Mouse (Mus musculus) spleen, adult 18-20 months (tissue): ENCODE measurements around the gene Grip1.

Experiments
- DNase-seq, 2 experiments: peaks; one replicate each; pipeline ENCODE4 v3.0.0; 2022; ENCODE audit warnings: mixed read lengths in 2 of 2

The Grip1 gene

DNA sequence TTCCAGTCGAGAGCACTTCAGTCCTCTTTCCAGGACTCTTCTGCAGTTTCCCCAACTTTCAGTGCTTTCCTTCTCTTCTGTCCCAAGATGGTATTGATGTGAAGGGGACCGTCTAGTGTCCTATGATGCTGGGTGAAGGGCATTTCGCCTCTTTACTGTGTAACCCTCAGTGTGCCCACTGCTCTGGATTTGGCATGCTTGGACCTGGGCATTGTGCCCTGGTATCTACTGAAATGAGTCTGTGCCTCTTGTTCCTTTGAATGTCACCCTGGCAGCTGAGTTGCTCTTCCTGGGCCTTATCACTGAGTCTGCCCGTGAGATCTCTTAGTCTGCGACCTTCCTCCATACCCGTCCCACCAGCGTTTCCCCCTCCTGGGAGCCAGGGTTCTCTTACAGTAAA, 9.7 kb downstream of the Grip1 start:
- DNase-seq = no peak

- no peak for DNase-seq
Measured at GRCm38 (mm10) chr10:119463793-119464192, 10.2 kb downstream of the Grip1 start.

GRCm38 (mm10) chr10:119467976-119468375, 14.3 kb downstream of the Grip1 start:
- no peak for DNase-seq

DNA sequence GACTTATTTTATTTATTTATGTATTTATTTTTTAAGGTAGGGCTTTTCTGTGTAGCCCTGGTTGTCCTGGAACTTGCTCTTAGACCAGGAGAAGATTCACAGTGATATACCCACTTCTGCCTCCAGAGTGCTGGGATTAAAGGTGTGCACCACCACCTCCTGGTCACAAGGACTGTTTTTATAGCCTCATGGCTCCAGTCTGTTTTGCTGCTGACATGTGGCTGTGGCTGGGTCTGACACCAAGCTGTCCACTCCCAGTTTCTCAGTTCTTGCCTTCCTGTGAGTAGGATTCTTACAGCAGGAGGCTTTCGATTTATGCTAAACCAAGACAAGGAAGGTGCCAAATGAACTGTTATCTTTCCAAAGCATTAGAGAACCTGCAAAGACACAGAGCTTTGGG, 16.5 kb downstream of the Grip1 start:
- DNase-seq = no peak

- no peak for DNase-seq
Measured at GRCm38 (mm10) chr10:119475166-119475565, 21.5 kb downstream of the Grip1 start.

GRCm38 (mm10) chr10:119477661-119478060, 24.0 kb downstream of the Grip1 start:
- no peak for DNase-seq

DNA sequence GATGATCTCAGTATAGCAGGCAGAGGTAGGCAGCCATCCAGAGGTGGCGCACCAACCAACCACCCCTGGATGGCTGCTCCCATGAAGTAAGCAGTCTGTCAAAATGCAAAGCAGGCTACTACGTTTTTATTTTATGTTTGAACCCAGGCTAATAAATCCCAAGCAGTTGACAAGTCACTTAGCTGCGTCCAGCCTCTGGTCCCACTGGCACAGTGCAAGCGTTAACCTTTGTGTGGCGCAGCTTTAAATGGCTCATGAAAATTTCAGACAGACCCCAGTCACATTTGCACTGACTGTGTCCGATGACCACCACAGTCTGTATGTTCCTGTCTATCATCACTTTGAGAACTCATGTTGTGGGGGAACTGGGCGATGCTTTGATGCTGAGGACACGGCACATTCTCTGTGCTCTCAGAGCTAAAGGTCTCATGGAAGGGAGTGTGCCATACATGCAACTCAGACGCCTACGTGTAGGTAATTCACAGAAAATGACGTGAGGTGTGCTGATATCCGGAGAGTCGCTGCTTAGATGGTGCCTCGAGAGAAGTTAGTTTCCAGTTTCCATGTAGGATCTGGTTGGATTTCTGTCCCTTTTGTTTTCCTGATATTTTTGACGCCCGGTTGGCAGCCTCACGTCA, 29.6 kb downstream of the Grip1 start:
- no peak for DNase-seq

DNA sequence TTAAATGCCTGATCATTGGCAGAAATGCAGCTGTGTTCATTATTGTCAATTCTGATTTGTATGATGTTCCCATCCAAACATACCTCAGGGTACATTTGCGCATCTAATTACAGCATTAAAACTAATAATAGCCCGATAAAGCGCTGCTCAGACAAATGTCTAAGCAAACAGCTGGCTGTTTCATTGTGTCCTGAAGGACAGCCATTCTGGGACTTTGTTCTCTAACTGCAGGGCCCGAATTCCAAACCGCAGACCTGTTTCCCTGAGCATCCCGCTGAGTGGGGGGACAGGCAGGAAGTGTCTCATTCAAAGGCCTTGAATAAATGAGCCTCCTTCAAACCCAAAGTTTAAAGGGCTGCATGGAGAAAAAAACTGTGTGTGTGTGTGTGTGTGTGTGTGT, 30.1 kb downstream of the Grip1 start:
- DNase-seq = no peak

DNA sequence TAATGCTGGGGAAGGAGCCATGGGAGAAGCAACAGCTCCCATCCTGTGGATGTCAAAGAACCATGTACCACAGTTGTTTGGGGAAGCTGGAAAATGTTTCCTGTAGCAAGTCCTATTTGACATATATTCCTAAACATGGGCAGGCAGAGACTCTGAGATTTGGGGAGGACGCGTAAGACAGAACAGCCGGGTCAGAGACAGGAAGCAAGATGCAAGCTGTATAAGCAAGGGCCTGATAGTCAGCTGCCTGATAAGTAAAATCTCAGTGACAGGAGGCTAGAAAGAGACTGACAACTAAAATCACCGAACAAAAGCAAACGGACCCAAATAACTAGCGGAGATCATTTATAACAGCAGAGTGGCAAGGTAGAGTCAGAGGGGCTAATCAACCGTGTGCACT, 33.3 kb downstream of the Grip1 start:
- DNase-seq = no peak

GRCm38 (mm10) chr10:119490831-119491230, 37.2 kb downstream of the Grip1 start:
- no peak for DNase-seq

DNA sequence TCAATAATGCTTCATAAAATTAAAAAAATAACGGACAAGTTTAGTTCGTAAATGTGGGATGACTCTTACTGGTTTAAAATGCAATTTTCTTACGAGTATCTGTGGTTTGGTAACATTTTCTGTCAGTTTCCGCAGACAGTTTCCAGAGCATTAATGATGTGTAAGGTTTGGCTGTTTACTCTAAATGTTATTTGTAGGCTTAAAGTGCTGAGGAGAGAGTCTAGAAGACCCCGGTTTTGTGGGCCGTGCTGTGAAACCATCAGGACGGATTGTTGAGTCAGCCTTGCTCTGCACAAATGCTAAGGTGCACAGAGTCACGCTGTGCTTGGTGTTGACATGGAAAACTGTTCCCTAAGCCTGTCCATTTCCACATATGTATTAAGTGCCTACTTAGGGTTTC, 41.7 kb downstream of the Grip1 start:
- no peak for DNase-seq

DNA sequence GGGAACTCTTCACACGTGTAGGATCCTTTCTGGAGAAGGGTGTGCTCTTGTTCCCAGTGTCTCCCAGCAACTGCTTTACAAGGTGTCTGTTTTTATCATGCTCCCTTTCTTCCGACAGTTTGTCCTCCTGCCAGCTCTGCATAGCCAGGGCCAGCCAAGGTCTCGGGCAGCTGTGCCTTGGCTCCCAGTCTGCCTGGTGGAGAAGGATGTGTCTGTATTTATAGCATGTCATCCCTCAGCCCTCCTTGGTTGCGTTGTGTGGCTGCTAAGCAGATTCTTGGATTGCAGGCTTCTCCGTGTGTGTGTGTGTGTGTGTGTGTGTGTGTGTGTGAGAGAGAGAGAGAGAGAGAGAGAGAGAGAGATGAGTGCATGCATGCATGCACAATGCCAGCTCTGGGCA, 42.6 kb downstream of the Grip1 start:
- no peak for DNase-seq

GRCm38 (mm10) chr10:119521686-119522085, 68.1 kb downstream of the Grip1 start:
- no peak for DNase-seq

- DNase-seq = no peak
Measured at GRCm38 (mm10) chr10:119525730-119526129, 72.1 kb downstream of the Grip1 start.

- no peak for DNase-seq
Measured at GRCm38 (mm10) chr10:119534852-119535251, 81.2 kb downstream of the Grip1 start.

DNA sequence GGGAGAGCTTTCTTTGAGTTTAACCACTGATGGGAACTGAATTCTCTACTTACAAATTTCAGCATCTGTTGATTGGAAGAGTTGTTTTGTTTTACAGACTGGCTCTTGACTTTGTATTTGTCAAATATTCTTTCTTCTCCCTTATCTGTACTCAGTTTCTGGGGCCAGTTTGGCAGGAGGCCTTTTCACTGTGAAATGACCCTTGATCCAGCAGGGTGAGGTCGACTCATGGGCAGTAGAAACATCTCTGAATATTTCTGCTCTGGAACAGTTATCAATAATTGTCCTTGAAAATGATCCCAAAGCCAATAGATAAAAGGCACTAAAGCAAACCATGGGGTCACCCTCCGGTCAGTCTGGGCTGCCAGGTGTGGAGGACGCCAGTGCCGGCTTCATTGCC, 88.0 kb downstream of the Grip1 start:
- no peak for DNase-seq

DNA sequence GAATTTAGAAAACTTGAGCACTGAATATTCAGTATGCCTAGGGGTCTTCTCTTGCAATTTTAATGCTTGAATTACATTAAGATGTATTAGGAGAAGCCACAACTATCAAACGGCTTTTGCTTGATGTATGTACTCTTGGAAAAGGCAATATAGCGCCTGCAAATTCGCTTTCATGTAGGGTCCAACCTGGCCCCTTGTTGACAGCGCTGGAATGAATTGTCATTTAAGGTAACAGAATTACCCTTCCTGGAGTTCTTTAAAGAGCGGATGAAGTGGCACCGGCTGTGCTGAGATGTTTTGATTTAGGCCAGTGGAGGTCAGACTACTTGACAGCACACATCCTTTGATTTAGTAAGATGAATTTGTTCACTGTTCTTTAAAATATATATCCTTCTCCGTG, 90.1 kb downstream of the Grip1 start:
- DNase-seq = no peak

- DNase-seq = no peak
Measured at GRCm38 (mm10) chr10:119544743-119545142, 91.1 kb downstream of the Grip1 start.

GRCm38 (mm10) chr10:119547875-119548274, 94.2 kb downstream of the Grip1 start:
- DNase-seq = no peak

DNA sequence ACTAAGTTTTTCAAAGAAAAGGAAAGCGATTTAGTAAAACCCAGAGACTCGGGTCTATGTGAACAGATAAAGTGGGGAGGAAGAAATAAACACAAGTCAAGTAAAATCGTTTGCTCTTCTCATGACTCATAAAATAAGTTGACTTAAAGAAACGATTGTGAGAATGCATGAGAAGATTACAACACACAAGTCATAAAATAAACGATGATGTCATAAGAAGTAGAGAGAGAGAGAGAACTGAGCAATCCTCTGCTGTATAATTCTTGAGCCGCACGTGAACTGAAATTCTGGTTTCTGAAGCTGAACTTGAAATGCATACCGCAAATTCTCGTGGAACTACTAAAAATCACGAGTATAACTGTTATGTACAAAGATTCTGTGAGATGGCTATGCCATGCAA, 95.1 kb downstream of the Grip1 start:
- no peak for DNase-seq

DNA sequence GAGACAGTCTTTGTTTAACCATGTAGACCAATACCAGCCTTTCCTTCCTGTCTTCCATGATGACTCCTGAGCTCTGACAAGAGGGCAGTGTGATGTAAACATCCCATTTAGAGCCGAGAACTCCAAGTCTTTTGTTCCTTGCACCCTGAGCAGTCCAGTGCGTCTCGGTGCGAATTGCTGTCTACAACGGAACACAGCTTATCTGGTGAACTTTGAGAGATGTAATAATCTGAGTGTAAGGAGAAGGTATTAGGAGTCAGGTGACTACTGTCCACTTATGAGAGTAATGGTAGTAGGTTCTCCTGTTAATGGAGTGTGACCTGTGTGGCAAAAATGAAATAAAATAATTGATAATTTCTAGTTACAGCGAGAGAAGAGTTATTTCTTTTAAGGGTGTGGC, 97.0 kb downstream of the Grip1 start:
- DNase-seq = no peak

DNA sequence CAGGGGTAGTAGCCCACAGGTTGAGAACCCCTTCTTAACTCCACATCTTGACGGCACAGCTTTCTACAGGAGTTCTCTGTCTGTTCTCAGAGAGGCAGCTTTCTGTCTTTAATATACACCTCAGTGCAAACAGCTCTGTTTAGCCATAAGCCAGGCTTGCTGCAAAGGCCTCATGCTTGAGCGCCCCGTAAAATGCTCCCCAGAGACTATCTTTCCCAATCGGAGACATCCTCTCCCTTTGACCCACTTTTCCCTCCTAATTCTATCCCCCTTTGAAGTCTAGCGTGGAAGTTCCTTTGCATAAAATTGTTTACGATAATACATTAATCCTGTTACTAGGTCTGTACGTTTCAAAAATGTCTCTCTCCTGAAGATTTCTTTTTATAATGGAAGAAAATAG, 102.7 kb downstream of the Grip1 start:
- no peak for DNase-seq

DNA sequence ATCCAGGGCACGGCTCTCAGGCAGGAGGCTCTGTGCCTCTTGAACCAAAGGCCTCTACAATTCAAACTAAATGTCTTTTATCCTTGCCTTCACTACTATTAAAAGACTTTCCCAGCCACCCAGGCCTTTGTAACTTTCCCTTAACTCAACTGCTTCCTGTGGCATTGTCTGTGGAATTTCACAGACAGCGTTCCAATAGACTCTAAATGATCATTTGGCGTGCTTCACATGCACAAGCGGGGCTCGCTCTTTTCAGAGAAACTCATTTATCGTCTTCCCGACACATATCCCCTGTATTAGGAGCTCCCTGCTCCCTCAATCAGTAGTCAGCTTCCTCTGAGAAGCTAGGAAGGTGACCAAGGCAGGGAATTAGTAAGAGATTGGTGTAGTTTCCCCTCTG, 104.8 kb downstream of the Grip1 start:
- no peak for DNase-seq

GRCm38 (mm10) chr10:119564862-119565261, 111.2 kb downstream of the Grip1 start:
- DNase-seq = no peak

GRCm38 (mm10) chr10:119573134-119573533, 119.5 kb downstream of the Grip1 start:
- no peak for DNase-seq

DNA sequence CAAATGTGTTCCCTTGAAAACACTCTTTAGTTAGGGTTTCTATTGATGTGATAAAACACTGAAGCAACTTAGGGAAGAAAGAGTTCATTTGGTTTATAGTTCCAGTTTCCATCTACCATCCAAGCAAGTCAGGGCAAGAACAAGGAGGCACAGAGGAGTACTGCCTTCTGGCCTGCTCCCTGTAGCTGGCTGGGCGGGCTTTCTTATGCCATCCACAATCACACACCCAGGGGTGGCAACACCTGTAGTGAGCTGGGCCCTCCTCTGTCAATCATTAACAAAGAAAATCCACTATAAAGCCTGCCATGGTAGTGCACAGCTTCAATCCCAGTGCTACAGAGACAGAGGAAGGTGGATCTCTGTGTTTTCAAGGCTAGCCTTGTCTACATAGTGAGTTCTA, 122.2 kb downstream of the Grip1 start:
- no peak for DNase-seq
